Mouse (Mus musculus) intestine, embryonic 16.5 days (tissue): ENCODE measurements around the gene Gfpt2. TPM values are rescaled to one million over a fixed set of nuclear protein-coding genes. Genes with fewer than 3 reads are reported as not detected.

Source experiments
- ATAC-seq: fragments of 200-750 bp; cut with Nextera tagmentation; 2 replicates; pipeline ENCODE4 v1.8.0; 2017; ENCODE audit warnings: moderate TSS enrichment, moderate library complexity
- H3K27ac ChIP-seq: fragments of 300-500 bp; sonication (generic); 2 replicates; pipeline ENCODE4 v1.5.1; 2014; ENCODE audit warnings: mild to moderate bottlenecking, low read length
- H3K27me3 ChIP-seq: fragments of 300-500 bp; sonication (generic); replicated peaks from 2 replicates; pipeline ENCODE4 v1.6.1; 2014; ENCODE audit warnings: low read length, control low read depth, mixed read lengths; ENCODE audit not compliant: control insufficient read depth, insufficient read depth
- H3K36me3 ChIP-seq: fragments of 300-500 bp; sonication (generic); 2 replicates; pipeline ENCODE4 v1.6.1; 2014; ENCODE audit warnings: low read length, control low read depth; ENCODE audit not compliant: control insufficient read depth, insufficient read depth
- H3K4me1 ChIP-seq: fragments of 300-500 bp; sonication (generic); 2 replicates; pipeline ENCODE4 v1.6.1; 2014; ENCODE audit warnings: low read length, control low read depth, mixed read lengths; ENCODE audit not compliant: control insufficient read depth, insufficient read depth
- H3K4me2 ChIP-seq: fragments of 300-500 bp; sonication (generic); 2 replicates; pipeline ENCODE4 v1.6.1; 2014; ENCODE audit warnings: low read depth, low read length, control low read depth
- H3K4me3 ChIP-seq: fragments of 300-500 bp; sonication (generic); 2 replicates; pipeline ENCODE4 v1.5.1; 2014; ENCODE audit warnings: mild to moderate bottlenecking, low read length
- H3K9ac ChIP-seq: fragments of 300-500 bp; sonication (generic); 2 replicates; pipeline ENCODE4 v1.6.1; 2014; ENCODE audit warnings: low read depth, low read length
- H3K9me3 ChIP-seq: fragments of 300-500 bp; sonication (generic); 2 replicates; pipeline ENCODE4 v1.6.1; 2016; ENCODE audit warnings: low read length, control low read depth; ENCODE audit not compliant: control insufficient read depth
- WGBS: fragments of 180-500 bp; shearing (Covaris S2); extraction: QIAGEN DNeasy Blood & Tissue Kit; methylation state at CpG from one replicate; pipeline ENCODE4 v1.1.7; 2014; 5-methylcytosine and 5-hydroxymethylcytosine counted together
- polyA plus RNA-seq: library from polyadenylated mRNA; unstranded; fragments of >200 nt; fragmentation: Nextera tagmentation; extraction: Ambion mirVana; gene quantifications from 2 replicates; pipeline ENCODE4 v1.2.1, GENCODE M21; 2015

Gfpt2 gene
- polyA plus RNA-seq, 1 experiment from 2014 or later = 6.4 TPM

GRCm38 (mm10) chr11:49827243-49827642, 33.3 kb downstream of the Gfpt2 start:
- no peak for ATAC-seq
- Histone ChIP-seq H3K4me3 (no peak overlapping the region), H3K4me1 (peaks cover 8% of the 10 kb centered on the region; the same call in 1 of the 2 replicates), H3K36me3 (0 out of 2 replicates have a peak, but pooled peaks cover 3% of the 10 kb centered on the region), H3K9me3 (no peaks in the 10 kb centered on the region), H3K4me2 (no peak overlapping the region), H3K27ac (no peak overlapping the region), H3K9ac (no peak overlapping the region), H3K27me3 (no peaks in the 10 kb centered on the region)
- WGBS = 42% methylated on average over 6 of the region's 6 CpGs

GRCm38 (mm10) chr11:49829176-49829745, 35.3 kb downstream of the Gfpt2 start:
- Histone ChIP-seq H3K36me3 (no peaks in the 10 kb centered on the region), H3K27ac (peak overlapping the region; percentile 46), H3K4me3 (no peak overlapping the region), H3K4me1 (0 out of 2 replicates have a peak, but pooled peaks cover 8% of the 10 kb centered on the region), H3K9me3 (no peaks in the 10 kb centered on the region), H3K9ac (no peak overlapping the region), H3K4me2 (no peak overlapping the region), H3K27me3 (no peaks in the 10 kb centered on the region)
- WGBS = 44% methylated on average over 7 of the region's 7 CpGs
- peak; percentile 49; the same call in 1 of the 2 replicates for ATAC-seq

GRCm38 (mm10) chr11:49831980-49832379, 38.0 kb downstream of the Gfpt2 start:
- no peaks in the 10 kb centered on the region for H3K27me3 ChIP-seq
- WGBS = 83% methylated on average over 12 of the region's 12 CpGs
- H3K4me3 ChIP-seq = no peak overlapping the region
- ATAC-seq = no peak
- H3K36me3 ChIP-seq = no peaks in the 10 kb centered on the region
- H3K9ac ChIP-seq = no peak overlapping the region
- no peaks in the 10 kb centered on the region for H3K9me3 ChIP-seq
- H3K4me1 ChIP-seq = 0 out of 2 replicates have a peak, but pooled peaks cover 6% of the 10 kb centered on the region
- H3K4me2 ChIP-seq = no peak overlapping the region
- H3K27ac ChIP-seq = no peak overlapping the region

- no peaks in the 10 kb centered on the region for H3K9me3 ChIP-seq
- no peak overlapping the region for H3K4me2 ChIP-seq
- H3K4me1 ChIP-seq = 0 out of 2 replicates have a peak, but pooled peaks cover 3% of the 10 kb centered on the region
- H3K36me3 ChIP-seq = no peaks in the 10 kb centered on the region
- no peak overlapping the region for H3K9ac ChIP-seq
- no peak overlapping the region for H3K27ac ChIP-seq
- WGBS = 82% methylated on average over 5 of the region's 5 CpGs
- no peak overlapping the region for H3K4me3 ChIP-seq
- ATAC-seq = no peak
- no peaks in the 10 kb centered on the region for H3K27me3 ChIP-seq
Observed at GRCm38 (mm10) chr11:49832962-49833361, 39.0 kb downstream of the Gfpt2 start.

GRCm38 (mm10) chr11:49834248-49834647, 40.3 kb downstream of the Gfpt2 start:
- H3K27me3 ChIP-seq = no peaks in the 10 kb centered on the region
- H3K4me2 ChIP-seq = no peak overlapping the region
- no peak overlapping the region for H3K9ac ChIP-seq
- peak overlapping the region; percentile 12; the same call in 1 of the 2 replicates for H3K27ac ChIP-seq
- H3K4me3 ChIP-seq = no peak overlapping the region
- H3K4me1 ChIP-seq = no peaks in the 10 kb centered on the region
- peak; percentile 68 for ATAC-seq
- 64% methylated on average over 6 of the region's 6 CpGs for WGBS
- no peaks in the 10 kb centered on the region for H3K36me3 ChIP-seq
- H3K9me3 ChIP-seq = no peaks in the 10 kb centered on the region

- WGBS = 89% methylated on average over 11 of the region's 11 CpGs
- H3K27ac ChIP-seq = no peak overlapping the region
- no peak for ATAC-seq
- no peak overlapping the region for H3K4me3 ChIP-seq
- H3K36me3 ChIP-seq = no peaks in the 10 kb centered on the region
- no peaks in the 10 kb centered on the region for H3K4me1 ChIP-seq
- no peaks in the 10 kb centered on the region for H3K9me3 ChIP-seq
- no peak overlapping the region for H3K9ac ChIP-seq
- no peak overlapping the region for H3K4me2 ChIP-seq
- no peaks in the 10 kb centered on the region for H3K27me3 ChIP-seq
Observed at GRCm38 (mm10) chr11:49835257-49835956, 41.4 kb downstream of the Gfpt2 start.

GRCm38 (mm10) chr11:49837717-49838407, 43.9 kb downstream of the Gfpt2 start:
- Histone ChIP-seq H3K27me3 (no peaks in the 10 kb centered on the region), H3K36me3 (no peaks in the 10 kb centered on the region), H3K4me1 (no peaks in the 10 kb centered on the region), H3K4me3 (no peak overlapping the region), H3K27ac (no peak overlapping the region), H3K4me2 (no peak overlapping the region), H3K9ac (no peak overlapping the region), H3K9me3 (no peaks in the 10 kb centered on the region)
- ATAC-seq = no peak
- WGBS = 61% methylated on average over 13 of the region's 13 CpGs

GRCm38 (mm10) chr11:49840666-49841065, 46.7 kb downstream of the Gfpt2 start:
- H3K4me3 ChIP-seq = no peak overlapping the region
- WGBS = 39% methylated on average over 1 of the region's 1 CpGs

GRCm38 (mm10) chr11:49841886-49842285, 47.9 kb downstream of the Gfpt2 start:
- Histone ChIP-seq H3K4me2 (no peak overlapping the region), H3K27ac (peak overlapping the region; percentile 16; the same call in 1 of the 2 replicates), H3K4me3 (no peak overlapping the region), H3K9me3 (no peaks in the 10 kb centered on the region), H3K27me3 (no peaks in the 10 kb centered on the region), H3K9ac (no peak overlapping the region), H3K4me1 (peaks cover 5% of the 10 kb centered on the region), H3K36me3 (no peaks in the 10 kb centered on the region)
- ATAC-seq = no peak
- 50% methylated on average over 1 of the region's 1 CpGs for WGBS

More at GRCm38 (mm10) chr11:49840666-49841065, 46.7 kb downstream of the Gfpt2 start:
- Histone ChIP-seq H3K9ac (no peak overlapping the region), H3K4me2 (no peak overlapping the region), H3K27me3 (no peaks in the 10 kb centered on the region), H3K9me3 (no peaks in the 10 kb centered on the region), H3K27ac (peak overlapping the region; percentile 69), H3K4me1 (no peaks in the 10 kb centered on the region), H3K36me3 (no peaks in the 10 kb centered on the region)
- peak; percentile 87 for ATAC-seq
